Mouse (Mus musculus) G1E (cell line): Measurements from ENCODE around the gene Rasgef1a. TPM values are rescaled to one million over a fixed set of nuclear protein-coding genes. Genes with fewer than 3 reads are reported as not detected.

Experiments used
- ATAC-seq: 2 replicates; pipeline ENCODE4 v1.8.0; 2016; ENCODE audit warnings: mild to moderate bottlenecking; ENCODE audit not compliant: insufficient number of reproducible peaks, poor library complexity, low FRiP score, severe bottlenecking; ENCODE audit errors: extremely low read depth
- DNase-seq: peaks from one replicate; pipeline ENCODE4 v3.0.0; 2012; ENCODE audit warnings: low spot score
- H3K27me3 ChIP-seq: 2 replicates; pipeline ENCODE4 v1.6.1; 2012; ENCODE audit warnings: mild to moderate bottlenecking, low read length, inconsistent platforms; ENCODE audit not compliant: insufficient read depth
- H3K36me3 ChIP-seq: replicated peaks from 2 replicates; pipeline ENCODE3; 2012; ENCODE audit warnings: mild to moderate bottlenecking, inconsistent platforms
- H3K4me1 ChIP-seq: 2 replicates; pipeline ENCODE4 v1.6.1; 2012; ENCODE audit warnings: low read depth, low read length, inconsistent platforms, mixed read lengths; ENCODE audit not compliant: insufficient read depth
- H3K4me3 ChIP-seq: 2 replicates; pipeline ENCODE4 v1.5.1; 2012; ENCODE audit warnings: low read depth, mild to moderate bottlenecking, inconsistent platforms, low read length, moderate library complexity, mixed read lengths
- H3K9me3 ChIP-seq: replicated peaks from 2 replicates; pipeline ENCODE4 v1.6.1; 2012; ENCODE audit warnings: inconsistent platforms
- CTCF ChIP-seq: IDR thresholded peaks from 2 replicates; pipeline ENCODE4 v1.5.1; 2012; ENCODE audit warnings: low read depth, low read length, inconsistent platforms, mixed read lengths
- GATA1 ChIP-seq: IDR thresholded peaks from 2 replicates; pipeline ENCODE4 v1.6.1; 2012; ENCODE audit warnings: borderline replicate concordance, low read length, inconsistent platforms, mixed read lengths
- GATA2 ChIP-seq: IDR thresholded peaks from 2 replicates; pipeline ENCODE4 v1.6.1; 2012; ENCODE audit warnings: low read depth, low read length, inconsistent platforms, borderline replicate concordance
- POLR2AphosphoS5 ChIP-seq: IDR thresholded peaks from 2 replicates; pipeline ENCODE4 v1.6.1; 2012; ENCODE audit warnings: low read depth, low read length, inconsistent platforms; ENCODE audit not compliant: insufficient replicate concordance
- TAL1 ChIP-seq: conservative IDR thresholded peaks from 2 replicates; pipeline ENCODE4 v1.6.1; 2012; ENCODE audit warnings: low read depth, low read length, inconsistent platforms, mixed read lengths
- polyA plus RNA-seq: library from polyadenylated mRNA; stranded (reverse); fragments of >175 nt; gene quantifications from 2 replicates; pipeline ENCODE4 v1.2.3, GENCODE M21; 2012
- total RNA-seq, 2 experiments: library from RNA; stranded (forward) in 1 of 2; stranded (reverse) in 1 of 2; fragments of 200-1000 nt in 1 of 2; fragments of >200 nt in 1 of 2; fragmentation: Nextera tagmentation in 1 of 2; gene quantifications; 2 replicates each; pipeline ENCODE4 v1.2.3; 2014 to 2017

The Rasgef1a gene
- total and polyA plus RNA-seq, 3 experiments, result 0.05 TPM; not detected in 2

DNA sequence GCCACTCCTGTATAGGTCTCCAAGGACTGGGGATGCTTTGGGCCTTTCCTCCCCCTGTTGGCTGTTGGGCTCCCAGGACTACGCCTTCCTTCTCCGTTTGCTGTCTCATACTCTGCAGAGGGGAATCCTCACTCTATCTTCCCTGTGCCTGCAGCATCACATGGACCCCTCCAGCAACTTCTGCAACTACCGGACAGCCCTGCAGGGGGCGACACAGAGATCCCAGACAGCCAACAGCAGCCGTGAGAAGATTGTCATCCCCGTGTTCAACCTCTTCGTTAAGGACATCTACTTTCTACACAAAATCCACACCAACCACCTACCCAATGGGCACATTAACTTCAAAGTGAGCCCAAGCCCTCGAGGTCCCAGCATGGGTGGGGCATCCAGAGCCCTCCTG, 76.7 kb downstream of the Rasgef1a start:
- Histone ChIP-seq H3K4me3 (no peak overlapping the region), H3K27me3 (peaks cover 8% of the 10 kb centered on the region; the same call in 1 of the 2 replicates), H3K9me3 (no peaks in the 10 kb centered on the region), H3K4me1 (no peaks in the 10 kb centered on the region), H3K36me3 (no peaks in the 10 kb centered on the region)
- no peak for TF ChIP-seq GATA2
- TF ChIP-seq POLR2AphosphoS5, result no peak
- TF ChIP-seq GATA1, result no peak
- TF ChIP-seq TAL1, result no peak
- TF ChIP-seq CTCF, result no peak; the same call in 1 of the 2 replicates
- DNase-seq, result no peak
- ATAC-seq, result no peak

DNA sequence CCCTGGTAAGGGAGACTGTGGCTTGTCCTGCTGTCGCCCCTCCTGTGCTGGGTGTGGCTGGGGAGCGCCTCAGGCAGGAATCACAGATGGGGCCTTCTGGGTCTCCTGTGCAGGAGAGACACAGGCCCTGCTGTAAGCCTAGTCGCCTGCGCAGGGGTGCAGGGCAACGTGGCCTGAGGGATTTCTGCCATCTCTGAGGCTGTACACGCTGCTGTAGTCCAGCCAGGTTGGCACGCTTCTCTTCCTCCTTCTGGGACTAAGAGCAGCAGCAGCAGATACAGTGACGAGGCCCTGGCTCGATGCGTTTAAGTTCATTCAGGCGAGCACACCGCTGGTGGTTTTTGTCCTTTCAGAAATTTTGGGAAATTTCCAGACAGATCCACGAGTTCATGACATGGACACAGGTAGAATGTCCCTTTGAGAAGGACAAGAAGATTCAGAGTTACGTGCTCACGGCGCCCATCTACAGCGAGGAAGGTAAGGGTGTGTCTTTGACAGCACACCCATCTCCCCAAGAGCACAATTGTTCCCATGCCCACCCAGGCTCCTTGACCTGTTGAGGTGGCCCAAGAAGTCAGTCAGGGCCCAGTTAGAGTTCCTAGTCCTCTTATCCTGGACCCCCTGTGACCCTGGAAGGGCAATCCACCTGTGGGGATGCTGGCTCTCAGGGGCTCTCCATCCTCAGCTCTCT, 77.7 kb downstream of the Rasgef1a start:
- no peak overlapping the region for H3K4me3 ChIP-seq
- H3K27me3 ChIP-seq, result peaks cover 6% of the 10 kb centered on the region; the same call in 1 of the 2 replicates
- no peaks in the 10 kb centered on the region for H3K9me3 ChIP-seq
- DNase-seq (no peak), ATAC-seq (no peak)
- no peaks in the 10 kb centered on the region for H3K36me3 ChIP-seq
- no peaks in the 10 kb centered on the region for H3K4me1 ChIP-seq
- no peak for TF ChIP-seq GATA2
- TF ChIP-seq CTCF, result no peak
- TF ChIP-seq TAL1, result no peak
- no peak for TF ChIP-seq GATA1
- no peak for TF ChIP-seq POLR2AphosphoS5

DNA sequence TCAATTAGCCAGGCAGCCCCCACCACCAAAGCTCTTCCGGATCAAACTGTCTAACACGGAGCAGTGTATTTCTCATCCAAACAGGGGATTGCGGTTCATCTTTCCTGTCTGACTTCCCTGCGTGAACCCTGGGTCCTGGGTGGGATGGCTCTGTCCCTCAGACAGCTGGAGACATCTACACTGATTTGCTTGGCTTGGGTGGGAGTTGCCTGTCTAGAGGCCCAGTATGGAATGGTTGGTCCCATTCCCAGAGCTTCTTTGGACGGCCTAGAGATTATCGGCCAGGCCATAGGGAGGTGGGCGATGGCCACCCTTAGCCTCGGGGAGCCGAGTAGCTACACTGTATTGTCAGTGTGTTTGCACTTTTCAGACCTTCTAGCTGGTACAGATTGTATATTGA, 79.6 kb downstream of the Rasgef1a start:
- Histone ChIP-seq H3K9me3 (no peaks in the 10 kb centered on the region), H3K4me1 (no peaks in the 10 kb centered on the region), H3K4me3 (no peak overlapping the region), H3K36me3 (no peaks in the 10 kb centered on the region), H3K27me3 (peaks cover 6% of the 10 kb centered on the region; the same call in 1 of the 2 replicates)
- ATAC-seq (no peak), DNase-seq (no peak)
- TF ChIP-seq GATA2 (no peak), TAL1 (no peak), POLR2AphosphoS5 (no peak), GATA1 (no peak), CTCF (no peak)

DNA sequence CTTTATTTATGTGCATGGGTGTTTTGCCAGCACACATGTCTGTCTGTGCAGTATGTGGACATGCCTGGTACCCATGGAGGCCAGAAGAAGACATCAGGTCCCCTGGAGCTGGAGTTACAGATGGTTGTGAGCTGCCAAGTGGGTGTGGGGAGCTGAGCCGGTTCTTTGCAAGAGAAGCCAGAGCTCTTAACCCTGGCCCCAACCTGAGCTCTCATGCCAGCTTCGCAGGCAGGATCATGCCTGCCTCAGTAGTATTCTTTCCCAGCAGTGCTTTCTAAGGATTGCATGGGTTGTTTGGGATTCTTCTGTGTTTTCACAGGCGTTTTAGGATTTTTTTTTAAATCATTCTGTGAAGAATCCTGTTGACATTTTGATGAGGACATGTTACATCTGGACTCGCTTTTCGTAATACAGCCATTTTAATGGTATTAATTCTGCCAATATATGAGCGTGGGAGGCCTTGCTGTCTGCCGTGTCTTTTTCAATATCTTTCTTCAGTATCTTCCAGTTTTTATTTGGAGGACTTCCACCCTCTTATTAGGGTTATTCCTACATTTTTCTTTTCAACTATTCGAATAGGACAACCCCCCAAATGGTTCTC, 86.6 kb downstream of the Rasgef1a start:
- Histone ChIP-seq H3K27me3 (0 out of 2 replicates have a peak, but pooled peaks cover 5% of the 10 kb centered on the region), H3K4me1 (no peaks in the 10 kb centered on the region), H3K9me3 (no peaks in the 10 kb centered on the region), H3K36me3 (no peaks in the 10 kb centered on the region), H3K4me3 (no peak overlapping the region)
- ATAC-seq, result no peak
- TF ChIP-seq GATA1 (no peak), GATA2 (no peak), CTCF (no peak), POLR2AphosphoS5 (no peak), TAL1 (no peak)
- DNase-seq, result no peak

DNA sequence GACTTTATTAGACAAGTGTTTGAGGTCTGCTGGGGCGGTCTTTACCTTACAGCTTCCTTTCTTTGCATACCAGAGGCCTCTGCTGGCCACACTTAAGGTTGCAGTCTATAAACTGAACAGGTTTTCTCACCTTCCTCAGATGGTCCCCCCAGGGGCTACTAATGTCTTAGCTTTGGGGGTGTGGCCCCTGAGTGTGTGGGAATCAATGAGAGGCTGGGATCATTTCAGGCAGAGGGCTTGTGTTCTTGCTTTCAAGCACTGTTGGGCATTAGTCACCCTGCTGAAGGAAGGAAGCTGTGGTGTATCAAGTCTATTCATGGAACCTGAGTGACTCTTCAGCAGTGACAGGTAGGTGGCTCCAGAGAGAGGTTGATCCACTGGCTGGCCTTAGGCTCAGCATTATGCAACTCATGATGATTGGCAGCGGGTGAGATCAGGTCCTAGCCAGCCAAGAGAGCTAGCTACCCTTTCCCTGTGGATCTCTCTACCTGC, 88.1 kb downstream of the Rasgef1a start:
- no peak for ATAC-seq
- DNase-seq, result no peak
- no peak overlapping the region for H3K4me3 ChIP-seq
- no peaks in the 10 kb centered on the region for H3K9me3 ChIP-seq
- 0 out of 2 replicates have a peak, but pooled peaks cover 5% of the 10 kb centered on the region for H3K27me3 ChIP-seq
- TF ChIP-seq GATA2 (no peak), CTCF (no peak), GATA1 (no peak), POLR2AphosphoS5 (no peak), TAL1 (no peak)
- H3K36me3 ChIP-seq, result no peaks in the 10 kb centered on the region
- no peaks in the 10 kb centered on the region for H3K4me1 ChIP-seq

DNA sequence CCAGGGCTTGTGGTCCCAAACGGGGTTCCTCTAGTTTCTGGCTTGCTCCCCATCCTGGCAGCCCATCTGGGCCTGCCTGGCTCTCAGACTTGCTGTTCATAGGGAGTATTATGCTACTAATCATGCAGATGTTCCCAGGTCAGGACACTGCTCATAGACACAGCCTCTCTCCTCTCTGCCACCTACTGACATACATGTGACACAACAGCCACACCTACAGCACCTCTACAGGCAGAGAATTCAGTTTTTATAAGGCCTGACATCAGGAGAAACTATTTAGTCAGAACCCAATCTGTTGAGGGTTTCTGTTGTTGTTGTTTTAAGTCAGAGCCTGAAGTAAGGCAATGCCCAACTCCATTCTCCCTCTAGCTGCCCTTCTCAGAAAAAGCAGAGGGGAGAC, 100.6 kb downstream of the Rasgef1a start:
- TF ChIP-seq CTCF (no peak), GATA1 (no peak), GATA2 (no peak), POLR2AphosphoS5 (no peak), TAL1 (no peak)
- H3K4me3 ChIP-seq, result no peak overlapping the region
- no peaks in the 10 kb centered on the region for H3K27me3 ChIP-seq
- DNase-seq, result no peak
- no peaks in the 10 kb centered on the region for H3K4me1 ChIP-seq
- ATAC-seq, result no peak
- peaks cover 70% of the 10 kb centered on the region for H3K36me3 ChIP-seq
- H3K9me3 ChIP-seq, result no peaks in the 10 kb centered on the region
